In the genomic region with DNA sequence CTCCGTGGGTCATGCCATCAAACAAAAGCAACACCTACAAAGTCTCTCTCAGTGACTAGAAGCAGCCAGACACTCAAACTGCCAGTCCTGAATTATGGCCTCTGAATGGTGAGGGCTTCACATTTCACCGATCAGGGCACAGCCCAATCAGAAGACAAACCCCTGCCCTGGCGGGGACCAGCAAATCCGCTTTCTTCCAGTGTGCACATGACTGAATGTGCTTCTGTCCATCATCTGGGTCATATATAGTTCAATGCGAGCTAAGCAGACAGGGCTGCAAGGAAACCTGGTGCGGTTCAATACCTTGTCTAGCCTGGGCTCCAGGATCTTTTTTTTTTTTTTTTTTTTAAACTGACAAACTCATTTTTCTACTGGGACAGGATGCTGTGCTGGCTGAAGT, we compare ENCODE assay signal across 8 mouse cellular contexts.
A peak's percentile ranks its signal among the peaks of the same experiment; 100 is the strongest.
DNase-seq lines count a peak whose midpoint lies in the region; ATAC-seq and TF ChIP-seq lines count a peak whose summit lies in the region.

No protein-coding gene starts in this region.

- peak overlapping the region; percentile 89 for H3K9ac ChIP-seq in intestine, embryonic 14.5 days (ENCODE audit: low read length)
- H3K9ac ChIP-seq in limb, embryonic 14.5 days (ENCODE audit: low read depth, low read length, severe bottlenecking), result peak overlapping the region; percentile 85
- peak overlapping the region; percentile 64 for H3K9ac ChIP-seq in midbrain, embryonic 14.5 days (replicated peaks; ENCODE audit: low read length)

- peak; percentile 46 for DNase-seq in testis, postnatal 10 days (ENCODE audit: low spot score)
- no peak for DNase-seq in testis, postnatal 14 days (ENCODE audit: low spot score)
- peak; percentile 30 to 40 for DNase-seq in gastrocnemius, postnatal 36 days
- DNase-seq in intestine, embryonic 14.5 days (ENCODE audit: low spot score), result peak; percentile 77
- DNase-seq in limb, embryonic 14.5 days (ENCODE audit: low spot score), result peak; percentile 93
- DNase-seq in midbrain, embryonic 14.5 days, result peak; percentile 86
- peak; percentile 49 to 54 for DNase-seq in spleen, postnatal 36 days (ENCODE audit: low spot score in 2 of 2)

- no peaks in the 10 kb centered on the region for H3K9me3 ChIP-seq in intestine, embryonic 14.5 days (ENCODE audit: control insufficient read depth, low read length)
- H3K9me3 ChIP-seq in limb, embryonic 14.5 days (ENCODE audit: control insufficient read depth, low read length), result no peaks in the 10 kb centered on the region
- H3K9me3 ChIP-seq in midbrain, embryonic 14.5 days (ENCODE audit: control insufficient read depth, low read length), result no peaks in the 10 kb centered on the region

- TF ChIP-seq CTCF in cortical plate, adult 2 months (IDR thresholded peaks at IDR 0.05; ENCODE audit: extremely low read depth, insufficient read depth, low read length), result no peak

- no peak overlapping the region for H3K27ac ChIP-seq in cortical plate, adult 2 months (ENCODE audit: insufficient read depth, low read length)
- peak overlapping the region; percentile 92 for H3K27ac ChIP-seq in intestine, embryonic 14.5 days (ENCODE audit: low read depth)
- peak overlapping the region; percentile 98 for H3K27ac ChIP-seq in limb, embryonic 14.5 days (replicated peaks; ENCODE audit: low read depth, low read length)
- H3K27ac ChIP-seq in midbrain, embryonic 14.5 days (replicated peaks; ENCODE audit: low read depth, low read length), result peak overlapping the region; percentile 96

- WGBS in intestine, embryonic 14.5 days, result 5% methylated on average over 6 of the region's 6 CpGs
- 2% methylated on average over 6 of the region's 6 CpGs for WGBS in limb, embryonic 14.5 days
- 1% methylated on average over 6 of the region's 6 CpGs for WGBS in midbrain, embryonic 14.5 days

- H3K36me3 ChIP-seq in intestine, embryonic 14.5 days (ENCODE audit: control insufficient read depth, insufficient read depth, low read length), result no peaks in the 10 kb centered on the region
- H3K36me3 ChIP-seq in limb, embryonic 14.5 days (ENCODE audit: control insufficient read depth, insufficient read depth, low read length), result no peaks in the 10 kb centered on the region
- no peaks in the 10 kb centered on the region for H3K36me3 ChIP-seq in midbrain, embryonic 14.5 days (ENCODE audit: control insufficient read depth, insufficient read depth, low read length)

- peak overlapping the region; percentile 52; the same call in 1 of the 2 replicates for H3K4me3 ChIP-seq in cortical plate, adult 2 months (ENCODE audit: insufficient read depth, low read length)
- peak overlapping the region; percentile 67 for H3K4me3 ChIP-seq in intestine, embryonic 14.5 days (ENCODE audit: low read depth, low read length)
- peak overlapping the region; percentile 65 for H3K4me3 ChIP-seq in limb, embryonic 14.5 days (replicated peaks; ENCODE audit: low read length)
- peak overlapping the region; percentile 49 for H3K4me3 ChIP-seq in midbrain, embryonic 14.5 days (replicated peaks; ENCODE audit: low read depth, low read length)

- H3K4me1 ChIP-seq in cortical plate, adult 2 months (ENCODE audit: control insufficient read depth, insufficient read depth, low read length), result peaks cover 3% of the 10 kb centered on the region; the same call in 1 of the 2 replicates
- peaks cover 8% of the 10 kb centered on the region; the same call in 1 of the 2 replicates for H3K4me1 ChIP-seq in intestine, embryonic 14.5 days (replicated peaks; ENCODE audit: control insufficient read depth, insufficient read depth, low read length)
- H3K4me1 ChIP-seq in limb, embryonic 14.5 days (ENCODE audit: control insufficient read depth, insufficient read depth, low read length), result peaks cover 4% of the 10 kb centered on the region; the same call in 1 of the 2 replicates
- H3K4me1 ChIP-seq in midbrain, embryonic 14.5 days (ENCODE audit: control insufficient read depth, insufficient read depth, low read length), result peaks cover 14% of the 10 kb centered on the region

- H3K27me3 ChIP-seq in intestine, embryonic 14.5 days (replicated peaks; ENCODE audit: control insufficient read depth, insufficient read depth, low read length), result no peaks in the 10 kb centered on the region
- no peaks in the 10 kb centered on the region for H3K27me3 ChIP-seq in limb, embryonic 14.5 days (ENCODE audit: control insufficient read depth, insufficient read depth, low read length)
- no peaks in the 10 kb centered on the region for H3K27me3 ChIP-seq in midbrain, embryonic 14.5 days (ENCODE audit: control insufficient read depth, insufficient read depth, low read length)

- ATAC-seq in intestine, embryonic 14.5 days (replicated peaks; ENCODE audit: low FRiP score, low TSS enrichment, low read depth), result peak; percentile 92
- peak; percentile 95 for ATAC-seq in limb, embryonic 14.5 days (ENCODE audit: low FRiP score, low read depth)
- peak; percentile 88 for ATAC-seq in midbrain, embryonic 14.5 days (ENCODE audit: low FRiP score, low TSS enrichment)

- intact Hi-C loops in gastrocnemius, postnatal 36 days (cut with DNase I), result no loop called here

- H3K4me2 ChIP-seq in intestine, embryonic 14.5 days (ENCODE audit: low read length), result peak overlapping the region; percentile 66
- peak overlapping the region; percentile 71 for H3K4me2 ChIP-seq in limb, embryonic 14.5 days (replicated peaks; ENCODE audit: low read depth, low read length, severe bottlenecking)
- peak overlapping the region; percentile 68 for H3K4me2 ChIP-seq in midbrain, embryonic 14.5 days (ENCODE audit: low read length)

- TF ChIP-seq POLR2A in cortical plate, adult 2 months (IDR thresholded peaks at IDR 0.05; ENCODE audit: extremely low read depth, insufficient read depth, low read length), result no peak
- TF ChIP-seq POLR2A in limb, embryonic 14.5 days (IDR thresholded peaks at IDR 0.05; ENCODE audit: borderline replicate concordance, extremely low read depth, insufficient read depth, insufficient read length), result peak; percentile 83; the same call in 1 of the 2 replicates
